Mouse (Mus musculus) kidney, postnatal 25 days (tissue): ENCODE measurements around the gene Slc7a7.
A peak's percentile ranks its signal among the peaks of the same experiment; 100 is the strongest.

Source experiments
- DNase-seq, 2 experiments: peaks; one replicate each; pipeline ENCODE4 v3.0.0; 2021; ENCODE audit warnings: mixed read lengths in 2 of 2

Gene Slc7a7

DNA sequence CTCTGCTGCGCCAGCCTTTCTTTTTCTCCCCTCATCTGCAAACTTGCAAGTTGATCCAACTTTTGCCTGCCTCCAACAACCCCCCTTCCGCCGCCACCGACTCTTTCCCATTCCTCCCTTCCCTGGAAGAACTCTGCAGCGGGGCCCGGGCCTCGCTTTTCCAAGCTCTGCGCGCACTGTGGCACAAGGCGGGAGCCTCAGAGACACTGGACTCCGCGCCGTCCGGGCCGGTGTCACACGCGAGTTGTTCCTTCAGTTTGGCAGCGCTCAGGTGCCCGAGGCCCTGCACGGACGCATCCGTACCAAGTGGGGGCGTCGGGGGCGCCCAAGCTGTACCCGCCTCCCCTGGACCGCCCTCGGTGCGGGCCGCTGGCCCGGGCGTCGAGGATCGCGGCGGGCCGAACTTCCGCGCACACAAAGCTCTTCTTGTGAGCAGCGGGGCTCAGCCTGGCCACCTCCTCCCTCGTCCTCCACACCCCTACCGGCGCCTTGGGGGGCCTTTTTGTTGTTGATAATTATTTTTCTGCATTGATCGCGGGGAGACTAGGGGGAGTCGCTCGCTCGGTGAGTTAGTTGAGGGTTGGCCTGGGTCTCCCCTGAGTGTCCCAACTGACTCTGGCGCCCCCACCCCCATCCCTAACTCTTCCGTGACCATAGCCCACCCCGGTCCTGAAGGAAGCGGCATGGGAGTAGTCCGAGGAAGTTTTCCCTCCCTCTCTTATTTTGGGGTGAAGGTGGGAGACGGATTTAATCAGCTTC, 14.7 kb upstream of the Slc7a7 start:
- DNase-seq = peak; percentile 46 to 70

DNA sequence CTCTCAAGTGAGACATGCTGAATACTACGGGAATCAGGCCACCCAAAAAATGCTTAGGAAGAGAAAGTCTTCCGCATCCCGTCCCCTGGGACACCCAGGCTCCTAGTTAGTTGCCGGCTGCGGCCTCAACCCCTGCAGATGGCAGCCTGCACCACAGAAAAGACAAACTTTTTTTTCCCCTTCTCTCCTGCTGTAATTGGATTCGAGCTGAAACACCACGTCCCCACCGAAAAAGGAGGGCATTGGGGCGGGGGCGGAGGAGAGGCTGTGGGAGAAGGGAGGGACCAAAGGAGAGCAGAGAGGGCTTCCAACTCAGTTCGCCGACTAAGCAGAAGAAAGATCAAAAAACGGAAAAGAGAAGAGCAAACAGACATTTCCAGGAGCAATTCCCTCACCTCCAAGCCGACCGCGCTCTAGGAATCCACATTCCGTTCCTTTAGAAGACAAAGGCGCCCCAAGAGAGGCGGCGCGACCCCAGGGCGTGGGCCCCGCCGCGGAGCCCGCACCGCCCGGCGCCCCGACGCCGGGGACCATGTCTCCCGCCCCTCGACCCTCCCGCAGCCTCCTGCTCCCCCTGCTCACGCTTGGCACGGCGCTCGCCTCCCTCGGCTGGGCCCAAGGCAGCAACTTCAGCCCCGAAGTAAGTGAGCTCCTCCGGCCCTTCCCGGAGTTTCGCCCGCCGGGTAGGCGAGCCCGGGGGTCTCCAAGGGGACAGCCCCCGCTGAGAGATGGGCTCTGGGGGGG, 13.9 kb upstream of the Slc7a7 start, which contains the start of gene Mmp14:
Gene Mmp14 (plus strand): TSS at position 279 of the 744 bp plus-strand sequence.
- peak; percentile 59 to 78 for DNase-seq

DNA sequence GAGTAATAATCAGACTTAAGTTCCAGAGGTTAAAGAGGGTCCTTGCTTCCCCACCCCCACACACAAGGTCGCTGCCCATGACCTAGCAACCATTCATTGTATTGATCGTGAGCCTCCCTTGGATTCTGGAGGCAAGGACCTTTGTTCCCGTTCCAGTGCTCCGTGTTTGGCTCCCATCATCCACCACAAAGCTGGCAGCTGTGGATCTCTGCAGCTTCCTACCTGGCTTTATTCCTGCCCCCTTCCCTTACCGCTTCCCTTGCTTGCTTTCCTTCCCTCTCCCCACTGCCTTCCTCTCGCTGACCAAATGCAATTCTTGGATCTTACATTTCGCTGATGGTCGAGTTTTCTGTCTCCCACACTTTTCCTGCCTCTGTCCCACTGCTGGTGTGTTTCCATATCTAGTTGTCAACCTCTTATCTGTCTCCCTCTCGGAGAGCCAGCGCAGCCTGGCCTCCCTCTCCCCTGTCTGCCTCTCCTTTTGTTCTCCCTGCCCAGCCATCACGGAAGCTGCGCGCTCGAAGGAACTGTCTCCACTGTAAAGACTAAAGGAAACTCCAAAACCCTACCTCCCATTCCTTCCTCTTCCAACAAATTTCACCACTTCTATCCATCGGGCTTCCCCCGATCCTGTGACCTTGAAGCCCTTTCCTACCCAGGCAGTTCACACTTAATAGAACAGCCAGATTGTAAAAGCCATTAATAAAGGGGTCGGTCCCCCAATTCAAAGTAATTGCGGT, 13.0 kb upstream of the Slc7a7 start:
- no peak for DNase-seq

DNA sequence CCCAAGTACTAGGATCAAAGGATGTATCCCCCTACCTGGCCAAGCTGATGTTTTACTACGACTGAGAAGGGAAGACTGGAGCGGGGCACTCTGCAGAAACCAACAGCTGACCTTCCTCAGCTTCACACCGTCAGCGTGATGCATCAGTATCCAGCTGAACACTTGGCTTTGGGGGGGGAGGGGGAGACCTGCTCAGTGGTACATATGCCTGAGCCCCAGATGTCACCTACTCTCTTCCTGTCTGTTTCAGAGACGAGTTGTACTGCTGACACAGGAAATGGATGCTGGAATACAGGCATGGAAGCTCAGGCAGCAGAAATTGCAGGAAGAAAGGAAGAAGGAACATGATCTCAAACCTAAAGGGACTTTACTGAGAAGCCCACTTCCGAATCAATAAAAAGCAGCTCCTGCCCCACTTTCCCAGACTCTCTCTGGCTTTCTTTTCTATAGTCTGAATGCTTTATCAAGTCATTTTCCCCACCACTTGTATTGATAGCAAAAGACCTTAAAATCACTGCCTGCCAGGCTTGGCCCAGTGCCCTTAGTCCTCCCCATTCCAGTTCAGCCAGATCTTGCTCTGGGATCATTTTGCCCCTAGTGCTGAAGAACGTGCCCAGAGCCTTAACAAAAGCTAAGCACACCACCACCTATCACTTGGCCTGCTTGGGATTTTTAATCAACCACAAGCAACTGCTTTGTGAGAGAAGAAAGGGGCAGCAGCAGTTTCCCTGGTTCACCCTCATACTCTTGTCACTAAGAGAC, 11.9 kb upstream of the Slc7a7 start:
- no peak for DNase-seq

DNA sequence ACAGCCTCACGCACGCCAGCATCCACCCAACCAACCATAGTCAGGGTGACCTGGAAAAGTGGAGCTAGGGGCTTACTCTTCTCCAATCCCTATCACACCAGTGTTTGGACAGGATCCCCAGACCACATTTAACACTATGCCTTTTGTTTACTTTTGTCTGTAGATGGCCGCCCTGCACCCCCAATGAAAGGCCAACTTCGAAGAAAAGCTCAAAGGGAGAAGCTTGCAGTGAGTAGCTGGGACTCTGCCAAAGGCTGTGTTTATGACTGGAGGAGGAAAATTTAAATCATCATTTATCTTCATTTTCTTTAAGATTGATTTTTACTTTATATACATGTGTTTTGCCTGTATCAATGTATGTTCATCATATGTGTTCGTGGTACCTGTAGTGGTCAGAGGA, 10.8 kb upstream of the Slc7a7 start:
- DNase-seq = no peak

DNA sequence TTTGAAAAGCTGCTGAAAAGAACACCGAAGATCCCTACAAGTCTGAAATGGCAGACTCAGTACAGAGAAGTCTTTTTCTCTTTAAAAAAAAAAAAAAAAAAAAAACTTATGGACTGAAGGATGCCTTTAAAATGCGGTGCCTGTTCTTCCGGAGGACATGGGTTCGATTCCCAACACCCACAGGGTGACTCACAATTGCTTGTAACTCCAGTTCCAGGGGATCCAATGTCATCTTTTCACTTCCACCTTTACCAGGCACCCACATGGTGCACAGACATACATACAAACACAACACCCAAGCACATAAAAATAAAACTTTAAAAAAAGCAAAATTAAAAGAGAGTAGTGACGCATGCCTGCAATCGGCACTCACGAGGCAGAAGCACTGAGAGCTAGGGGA, 10.1 kb upstream of the Slc7a7 start:
- DNase-seq = no peak

DNA sequence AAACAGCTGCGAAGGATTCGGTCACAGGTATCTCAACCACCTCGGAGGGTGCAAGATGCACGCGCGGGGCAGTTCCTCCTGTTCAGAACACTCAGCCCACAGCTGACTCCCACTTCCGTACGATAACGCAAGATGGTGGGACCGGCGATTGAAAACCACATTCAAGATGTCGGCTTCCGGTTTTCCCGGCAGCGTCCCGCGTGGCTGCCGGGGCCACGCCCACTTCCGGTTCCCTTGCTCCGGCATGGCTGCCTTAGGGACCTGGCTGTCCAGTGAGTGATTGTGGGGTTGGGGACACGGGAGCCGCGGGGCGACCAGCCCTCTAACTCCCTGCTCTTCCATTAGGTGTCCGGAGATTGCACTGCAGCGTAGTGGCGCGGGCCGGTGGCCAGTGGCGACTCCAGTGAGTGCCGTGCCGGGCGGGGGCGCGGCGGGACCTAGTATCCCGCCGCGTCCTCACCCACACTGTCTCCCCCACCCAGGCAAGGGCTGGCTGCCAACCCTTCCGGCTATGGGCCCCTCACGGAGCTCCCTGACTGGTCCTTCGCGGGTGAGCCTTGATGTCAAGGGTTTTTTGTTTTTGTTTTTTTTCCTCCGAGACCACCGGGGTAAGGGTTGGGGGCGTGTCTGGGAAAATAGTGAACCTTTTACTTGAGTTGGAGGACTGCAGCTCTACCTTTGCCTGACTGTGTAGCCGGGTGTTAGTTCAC, 9.3 kb upstream of the Slc7a7 start, which contains the start of gene Mrpl52:
Gene Mrpl52 (plus strand): TSS at position 221 of the 710 bp plus-strand sequence.
- peak; percentile 95 to 96 for DNase-seq

DNA sequence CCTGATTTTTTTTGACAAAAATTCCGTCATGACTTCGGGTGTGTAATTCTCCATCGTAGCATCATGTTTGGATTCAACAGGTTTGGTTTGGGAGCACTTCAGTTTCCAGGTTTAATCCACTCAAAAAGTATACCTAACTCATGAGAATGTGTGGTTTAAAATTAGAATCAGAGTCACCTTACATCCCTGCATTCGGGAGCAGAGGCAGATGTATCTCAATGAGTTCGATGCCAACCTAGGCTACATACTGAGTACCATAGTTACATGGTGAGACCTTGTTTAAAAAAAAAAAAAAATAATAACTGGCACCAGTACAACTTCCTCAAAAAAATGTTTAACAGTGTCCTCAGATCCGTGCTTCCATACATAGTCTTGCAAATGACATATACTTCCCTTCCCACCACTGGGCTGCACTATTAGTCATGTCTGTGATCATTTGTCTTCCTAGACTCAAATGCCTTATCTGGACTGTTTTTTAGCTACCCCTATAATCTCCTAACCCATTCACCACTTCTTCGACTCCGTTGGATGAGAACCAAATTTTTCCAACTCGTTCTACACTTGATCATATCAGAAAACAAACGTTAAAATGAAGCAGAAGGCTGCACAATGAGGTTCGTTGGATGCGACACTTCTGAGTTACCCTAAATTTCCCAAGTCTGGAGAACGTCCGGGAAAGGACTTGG, 8.6 kb upstream of the Slc7a7 start:
- DNase-seq = peak in 1 of 2 experiments; percentile 3

DNA sequence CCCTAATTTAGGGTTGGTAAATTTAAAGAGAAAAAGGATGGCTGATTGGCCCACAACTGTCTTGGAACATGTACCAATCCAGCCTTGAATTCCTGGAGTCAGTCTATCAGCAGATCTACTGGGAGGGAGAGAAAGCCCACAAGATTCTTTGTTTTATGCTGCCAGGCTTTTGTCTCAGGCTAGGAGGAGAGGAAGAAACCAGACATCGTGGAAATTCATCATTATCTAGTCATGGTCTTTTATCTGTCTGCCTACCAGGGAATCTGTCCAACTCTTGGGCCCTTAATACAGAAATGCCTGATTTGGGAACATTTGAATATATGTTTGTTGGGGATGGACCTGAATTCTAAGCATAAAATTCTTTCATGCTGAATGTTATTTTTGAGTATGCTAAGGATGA, 8.0 kb upstream of the Slc7a7 start:
- DNase-seq = no peak

DNA sequence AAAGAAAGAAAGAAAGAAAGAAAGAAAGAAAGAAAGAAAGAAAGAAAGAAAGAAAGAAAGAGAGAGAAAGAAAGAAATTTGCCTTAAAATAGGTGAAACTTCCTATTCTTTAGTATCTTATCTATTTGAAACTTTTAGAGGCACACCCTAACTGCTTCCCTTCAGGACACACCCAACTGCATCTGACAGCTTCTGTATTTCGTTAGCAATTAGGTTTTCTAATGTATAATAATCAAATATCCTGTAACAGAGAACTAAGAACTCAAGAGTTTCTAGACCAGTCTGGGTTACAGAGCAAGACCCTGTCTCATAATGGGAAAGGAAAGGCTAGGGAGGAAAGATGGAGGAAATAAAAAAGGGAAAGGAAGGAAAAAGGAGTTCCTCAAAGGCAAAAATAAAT, 7.1 kb upstream of the Slc7a7 start:
- no peak for DNase-seq

DNA sequence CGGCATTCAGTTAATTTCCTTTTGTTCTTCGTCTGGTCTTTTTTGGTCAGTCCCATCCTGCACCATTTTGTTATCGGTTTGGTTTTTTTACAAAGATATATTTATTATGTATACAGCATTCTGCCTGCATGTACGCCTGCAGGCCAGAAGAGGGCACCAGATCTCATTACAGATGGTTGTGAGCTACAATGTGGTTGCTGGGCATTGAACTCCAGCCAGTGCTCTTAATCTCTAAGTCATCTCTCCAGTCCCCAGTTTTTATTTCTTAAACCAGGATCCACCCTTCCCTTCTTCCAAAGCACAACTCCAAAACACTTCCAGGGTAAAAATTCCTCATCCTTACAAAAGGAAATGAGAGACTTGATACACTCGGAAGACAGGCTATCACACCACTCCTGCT, 5.8 kb upstream of the Slc7a7 start:
- DNase-seq = peak in 1 of 2 experiments; percentile 46

DNA sequence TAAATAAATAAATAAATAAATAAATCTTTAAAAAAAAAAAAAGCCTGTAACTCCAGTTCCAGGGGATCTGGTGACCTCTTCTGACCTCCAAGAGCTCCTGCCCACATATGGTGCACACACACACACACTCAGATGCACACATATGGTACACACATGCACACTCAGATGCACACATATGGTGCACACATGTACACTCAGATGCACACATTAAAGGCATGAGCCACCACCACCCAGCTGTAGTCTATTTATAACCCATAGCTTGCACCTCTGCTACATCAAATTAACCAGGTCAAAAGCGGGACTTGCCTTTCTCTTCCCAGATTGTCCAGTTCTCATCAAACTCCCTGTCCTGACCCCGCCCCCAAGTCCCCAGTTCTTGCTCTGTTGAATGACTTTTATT, 3.4 kb upstream of the Slc7a7 start:
- no peak for DNase-seq

DNA sequence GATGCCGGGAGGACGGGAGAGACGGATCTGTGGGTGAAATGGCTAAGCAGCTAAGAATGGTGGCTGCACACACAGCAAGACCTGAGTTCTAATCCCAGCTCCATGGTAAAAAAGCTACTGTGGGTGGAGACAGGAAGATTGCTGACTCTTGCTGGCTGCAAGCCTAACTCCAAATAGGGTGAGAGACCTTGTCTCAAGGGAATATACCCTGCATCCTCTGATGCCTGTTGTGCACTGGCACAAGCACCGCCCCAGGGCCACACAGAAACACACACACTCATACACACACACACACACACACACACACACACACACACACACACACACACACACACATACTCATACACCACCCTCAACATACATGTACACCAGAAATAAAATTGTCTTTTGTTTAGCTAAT, 750 bp downstream of the Slc7a7 start:
- DNase-seq = no peak

DNA sequence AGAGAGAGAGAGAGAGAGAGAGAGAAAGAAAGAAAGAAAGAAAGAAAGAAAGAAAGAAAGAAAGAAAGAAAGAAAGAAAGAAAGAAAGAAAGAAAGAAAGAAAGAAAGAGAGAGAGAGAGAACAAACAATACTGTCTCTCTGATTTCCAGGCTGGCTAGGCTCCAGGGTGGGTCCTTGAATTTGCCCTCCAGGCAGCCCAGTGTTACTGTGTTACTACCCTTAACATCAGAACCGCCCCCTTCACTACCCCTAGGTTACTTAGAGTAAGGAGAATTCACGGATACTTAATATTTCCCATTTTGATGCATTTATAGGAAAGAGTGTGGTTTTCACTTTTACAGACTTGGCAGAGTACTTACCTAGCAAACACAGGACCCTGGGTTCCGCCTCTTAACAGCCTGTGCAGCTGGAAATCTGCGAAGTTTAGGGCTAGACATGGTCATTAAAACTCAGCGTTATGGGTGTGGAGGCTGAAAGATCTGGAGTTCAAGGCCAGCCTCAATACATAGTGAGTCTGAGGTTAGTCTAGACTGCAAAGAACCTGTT, 1.3 kb downstream of the Slc7a7 start:
- DNase-seq = no peak

DNA sequence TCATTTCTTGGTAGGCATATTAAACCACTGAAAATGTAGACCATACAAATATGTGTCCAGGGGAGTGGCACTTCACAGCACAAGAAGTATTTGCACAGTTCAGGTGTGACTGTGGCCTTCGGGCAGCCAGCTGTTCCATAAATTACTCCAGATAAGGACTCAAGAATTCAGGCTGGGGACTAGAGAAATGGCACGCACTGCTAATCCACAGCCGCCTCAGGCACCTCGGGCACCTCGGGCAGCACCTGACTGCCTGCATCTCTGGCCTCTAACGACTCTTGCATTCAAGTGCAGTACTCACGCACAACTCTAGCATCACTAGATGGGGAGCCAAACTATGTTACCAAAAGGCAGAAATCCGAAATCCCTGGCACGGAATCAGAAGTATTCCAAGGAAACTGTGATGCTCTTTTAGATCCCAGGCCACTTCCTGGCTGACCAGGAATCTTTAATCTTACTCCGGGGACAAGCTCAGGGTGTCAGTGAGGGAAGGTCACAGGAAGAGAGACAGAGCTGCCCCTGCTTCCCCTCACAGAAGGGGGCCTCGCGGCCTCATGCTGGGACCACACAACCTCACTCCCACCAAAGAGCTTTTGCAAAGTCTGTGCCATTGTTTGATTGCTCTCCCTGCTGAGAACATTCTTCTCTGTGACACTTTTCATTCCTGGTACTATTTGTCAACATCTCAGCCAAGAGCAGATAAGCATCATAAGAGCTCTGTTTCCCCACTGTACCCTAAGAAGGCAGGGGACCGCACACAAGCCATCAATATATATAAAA, 2.1 kb downstream of the Slc7a7 start:
- DNase-seq = peak in 1 of 2 experiments; percentile 39

DNA sequence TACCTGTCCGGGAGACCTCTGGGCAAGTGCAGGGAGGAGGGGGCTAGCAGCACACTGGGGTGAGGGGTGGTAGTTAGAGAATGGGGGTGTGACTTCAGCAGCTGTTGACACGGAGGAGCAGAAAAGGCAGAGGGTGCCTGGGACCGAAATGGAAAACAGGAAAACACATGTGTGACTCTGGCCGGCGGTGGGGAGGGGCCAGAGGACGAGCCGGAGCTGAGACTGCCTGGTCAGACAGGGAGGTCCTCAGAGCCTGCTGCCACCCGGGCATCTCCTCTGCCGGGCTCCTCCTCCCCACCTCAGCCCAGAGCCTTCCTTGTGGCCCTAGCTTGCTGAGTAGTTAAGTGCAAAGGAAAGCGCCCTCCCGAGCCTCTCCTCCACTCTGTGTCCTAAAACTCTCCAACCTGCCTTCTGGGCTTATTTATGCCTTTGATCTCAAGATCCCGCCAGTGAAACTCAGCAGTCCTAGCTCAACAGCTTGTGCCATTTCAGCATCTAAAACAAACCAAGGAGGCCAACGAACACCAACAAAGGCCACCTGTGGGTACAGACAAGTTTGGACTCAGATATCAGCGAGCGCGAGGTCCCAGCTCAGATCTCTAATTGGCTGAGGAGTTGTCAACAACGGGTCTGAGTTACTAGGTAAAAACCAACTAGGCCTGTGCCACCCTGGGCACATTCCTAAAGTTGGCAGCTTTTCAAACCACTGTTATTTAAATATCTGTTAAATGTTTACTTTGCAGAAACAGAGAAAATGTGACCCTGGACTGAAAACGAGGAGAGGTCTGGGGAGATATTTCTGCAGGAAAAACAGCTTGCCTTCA, 3.5 kb downstream of the Slc7a7 start:
- DNase-seq = peak; percentile 67 to 84

DNA sequence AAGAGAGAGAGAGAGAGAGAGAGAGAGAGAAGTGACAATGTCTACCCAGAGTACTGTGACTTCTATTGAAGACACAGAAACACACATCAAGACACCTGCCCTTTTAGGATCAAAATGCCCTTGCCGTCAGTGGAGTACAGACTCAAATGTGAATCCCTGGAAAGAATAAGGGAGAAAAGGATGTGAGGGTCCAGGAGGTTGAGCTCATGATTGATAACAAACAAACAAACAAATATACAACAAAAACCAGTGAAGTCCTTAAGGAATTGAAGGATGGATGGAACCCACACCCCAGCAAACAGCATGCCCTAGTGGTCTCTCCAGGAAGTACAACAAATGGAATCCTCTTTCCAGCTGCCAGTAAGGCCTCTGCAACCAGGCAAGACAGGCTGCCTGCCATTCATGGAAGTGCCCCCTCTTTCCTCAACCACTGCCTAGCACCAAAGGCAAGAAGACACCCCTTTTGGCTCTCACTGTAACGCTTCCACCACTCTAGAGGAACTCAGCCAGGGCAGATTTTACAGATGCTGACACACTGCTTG, 4.9 kb downstream of the Slc7a7 start:
- peak; percentile 67 to 78 for DNase-seq

DNA sequence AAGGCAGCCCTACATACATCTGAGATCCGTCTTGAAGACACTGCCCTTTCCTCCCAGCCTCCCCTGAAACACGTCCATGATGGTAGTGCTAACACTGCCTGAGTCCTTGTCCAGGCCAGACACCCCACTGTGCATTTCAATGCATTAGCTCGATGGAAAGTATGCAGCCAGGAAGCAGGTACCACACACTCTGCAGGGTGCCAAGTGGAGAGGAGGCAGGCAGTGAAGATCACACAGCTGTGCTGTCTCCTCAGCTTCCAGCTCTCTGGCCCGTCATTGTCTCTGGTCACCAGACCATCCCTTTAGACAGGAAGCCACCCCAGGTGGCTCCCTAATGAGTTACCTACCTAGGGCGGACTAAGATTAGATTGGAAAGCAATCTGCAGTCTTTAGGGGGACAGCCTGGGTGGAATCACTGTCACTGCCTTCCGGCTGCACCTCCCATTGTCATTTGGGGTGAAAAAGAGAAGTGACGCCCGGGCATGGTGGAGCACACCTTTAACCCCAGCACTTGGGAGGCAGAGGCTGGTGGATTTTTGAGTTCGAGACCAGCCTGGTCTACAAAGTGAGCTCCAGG, 5.5 kb downstream of the Slc7a7 start:
- DNase-seq = no peak
